Mouse (Mus musculus) lung, postnatal 36 days (tissue): ENCODE results near the gene Ppp1cc.
A peak's percentile ranks its signal among the peaks of the same experiment; 100 is the strongest.

Experiments
- DNase-seq: peaks from one replicate; pipeline ENCODE4 v3.0.0; 2022; ENCODE audit warnings: mixed read lengths

The Ppp1cc gene

GRCm38 (mm10) chr5:122217636-122218035, 59.6 kb downstream of the Ppp1cc start:
- no peak for DNase-seq

DNA sequence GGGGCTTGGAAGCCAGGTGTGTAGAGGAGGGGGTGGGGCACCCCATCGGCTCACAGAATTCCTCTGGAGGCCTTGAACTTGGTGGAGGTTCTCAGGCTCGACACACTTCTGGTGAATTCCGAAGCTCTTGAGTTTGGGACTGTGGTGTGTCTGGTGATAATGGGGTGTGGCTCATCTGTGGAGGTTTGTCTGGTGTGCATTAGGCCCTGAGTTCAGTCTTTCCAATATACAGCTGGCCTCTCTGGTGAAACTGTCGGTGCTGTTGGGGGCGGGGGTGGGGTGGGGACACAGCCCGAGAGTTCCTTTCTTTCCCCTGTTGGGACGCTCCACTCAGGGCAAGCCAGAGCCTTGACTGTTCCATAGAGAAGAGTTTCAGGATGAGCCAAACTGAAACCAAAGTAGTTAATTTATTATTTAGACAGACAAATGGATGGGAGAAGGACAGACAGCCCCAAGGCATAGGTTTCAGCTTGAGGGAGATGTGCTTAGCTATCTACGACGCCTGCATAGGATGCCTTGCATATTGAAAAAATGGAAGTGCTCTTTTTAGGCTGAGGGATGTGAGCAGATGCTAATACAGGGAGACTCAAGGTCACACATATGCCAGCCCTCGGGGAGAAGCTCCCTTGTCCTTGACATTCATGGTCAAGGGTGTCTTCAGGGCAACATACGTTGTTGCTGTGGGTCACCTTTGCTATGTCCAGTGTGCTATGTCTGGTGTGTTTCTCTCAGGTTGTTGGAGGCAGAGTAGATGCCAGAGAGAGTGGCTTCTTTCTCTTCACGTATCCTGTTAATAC, 60.2 kb downstream of the Ppp1cc start:
- no peak for DNase-seq

- DNase-seq: peak; percentile 38
These were observed 60.9 kb downstream of the Ppp1cc start for GRCm38 (mm10) chr5:122218928-122219327.

GRCm38 (mm10) chr5:122219655-122220629, 61.9 kb downstream of the Ppp1cc start:
- DNase-seq: peak; percentile 68

DNA sequence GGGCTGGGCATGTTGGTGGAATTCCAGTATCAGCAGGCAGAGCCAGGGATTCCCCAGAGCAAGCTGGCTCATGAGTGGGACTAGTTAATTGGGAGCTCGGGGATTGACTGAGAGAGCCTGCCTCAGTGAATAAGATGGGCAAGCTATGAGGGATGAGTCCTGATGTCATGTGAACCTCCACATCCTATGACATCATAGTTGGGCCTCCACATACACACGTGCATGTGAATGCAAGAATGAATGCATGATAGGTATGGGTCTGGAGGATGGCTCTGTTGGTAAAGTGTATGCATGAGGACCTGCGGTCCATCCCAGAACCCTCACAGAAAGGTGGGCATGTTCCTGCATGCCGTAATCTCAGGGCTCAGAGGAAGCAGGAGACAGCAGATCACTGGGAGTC, 63.0 kb downstream of the Ppp1cc start:
- DNase-seq: no peak

DNA sequence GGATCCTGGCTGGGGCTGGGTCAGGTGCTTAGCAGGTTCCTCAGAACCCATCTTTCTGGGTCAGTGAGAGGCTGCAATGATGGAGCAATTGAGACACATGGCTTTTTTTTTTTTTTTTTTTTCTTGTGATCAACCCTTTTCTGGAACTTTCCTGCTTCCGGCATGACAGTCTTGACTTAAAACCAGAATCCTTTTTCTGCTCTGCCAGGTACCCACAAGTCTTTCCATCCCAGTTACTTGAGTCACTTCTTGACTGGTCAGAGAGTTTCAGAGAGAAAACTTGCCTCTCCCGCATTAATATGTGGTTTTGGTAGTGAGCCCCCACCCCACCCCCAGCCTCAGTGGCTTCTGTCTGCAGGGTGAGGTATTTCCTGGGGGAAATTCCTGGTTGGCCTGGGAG, 66.2 kb downstream of the Ppp1cc start:
- DNase-seq: no peak
